Mouse (Mus musculus): Measurements from ENCODE around the gene Arnt2.
A peak's percentile ranks its signal among the peaks of the same experiment; 100 is the strongest.

The Arnt2 gene

GRCm38 (mm10) chr7:84299601-84300000 lies 110.4 kb downstream of the Arnt2 start:
- DNase-seq (ENCODE audit: extremely low read depth, low read depth), result no peak

- no peak for DNase-seq (ENCODE audit: extremely low read depth, low read depth)
Observed at GRCm38 (mm10) chr7:84293054-84293453, 116.9 kb downstream of the Arnt2 start.

- DNase-seq (ENCODE audit: extremely low read depth, low read depth), result no peak
Observed at GRCm38 (mm10) chr7:84287226-84287587, 122.8 kb downstream of the Arnt2 start.

GRCm38 (mm10) chr7:84286526-84287225 lies 123.3 kb downstream of the Arnt2 start:
- DNase-seq (ENCODE audit: extremely low read depth, low read depth), result no peak

GRCm38 (mm10) chr7:84285790-84286189 lies 124.2 kb downstream of the Arnt2 start:
- no peak for DNase-seq (ENCODE audit: extremely low read depth, low read depth)

GRCm38 (mm10) chr7:84284974-84285373 lies 125.0 kb downstream of the Arnt2 start:
- no peak for DNase-seq (ENCODE audit: extremely low read depth, low read depth)

GRCm38 (mm10) chr7:84282231-84282630 lies 127.7 kb downstream of the Arnt2 start:
- DNase-seq (ENCODE audit: extremely low read depth, low read depth), result no peak

- DNase-seq (ENCODE audit: extremely low read depth, low read depth), result no peak
Observed at GRCm38 (mm10) chr7:84279231-84279630, 130.7 kb downstream of the Arnt2 start.

- DNase-seq (ENCODE audit: extremely low read depth, low read depth), result no peak
Observed at GRCm38 (mm10) chr7:84275312-84275711, 134.7 kb downstream of the Arnt2 start.

- no peak for DNase-seq (ENCODE audit: extremely low read depth, low read depth)
Observed at GRCm38 (mm10) chr7:84273930-84274329, 136.0 kb downstream of the Arnt2 start.

GRCm38 (mm10) chr7:84272206-84272818 lies 137.7 kb downstream of the Arnt2 start:
- peak; percentile 10 for DNase-seq (ENCODE audit: extremely low read depth, low read depth)

GRCm38 (mm10) chr7:84271429-84271828 lies 138.5 kb downstream of the Arnt2 start:
- no peak for DNase-seq (ENCODE audit: extremely low read depth, low read depth)

- DNase-seq (ENCODE audit: extremely low read depth, low read depth), result no peak
Observed at GRCm38 (mm10) chr7:84263466-84263865, 146.5 kb downstream of the Arnt2 start.

GRCm38 (mm10) chr7:84261341-84261740 lies 148.6 kb downstream of the Arnt2 start:
- DNase-seq (ENCODE audit: extremely low read depth, low read depth), result no peak

- no peak for DNase-seq (ENCODE audit: extremely low read depth, low read depth)
Observed at GRCm38 (mm10) chr7:84260401-84260800, 149.6 kb downstream of the Arnt2 start.

GRCm38 (mm10) chr7:84259309-84259985 lies 150.5 kb downstream of the Arnt2 start:
- DNase-seq (ENCODE audit: extremely low read depth, low read depth), result no peak

- DNase-seq (ENCODE audit: extremely low read depth, low read depth), result no peak
Observed at GRCm38 (mm10) chr7:84256661-84257060, 153.3 kb downstream of the Arnt2 start.

GRCm38 (mm10) chr7:84256245-84256644 lies 153.7 kb downstream of the Arnt2 start:
- DNase-seq (ENCODE audit: extremely low read depth, low read depth), result no peak

GRCm38 (mm10) chr7:84254916-84255315 lies 155.1 kb downstream of the Arnt2 start:
- DNase-seq (ENCODE audit: extremely low read depth, low read depth), result no peak

- DNase-seq (ENCODE audit: extremely low read depth, low read depth), result no peak
Observed at GRCm38 (mm10) chr7:84254311-84254710, 155.7 kb downstream of the Arnt2 start.

- no peak for DNase-seq (ENCODE audit: extremely low read depth, low read depth)
Observed at GRCm38 (mm10) chr7:84251667-84252066, 158.3 kb downstream of the Arnt2 start.

- no peak for DNase-seq (ENCODE audit: extremely low read depth, low read depth)
Observed at GRCm38 (mm10) chr7:84250736-84251135, 159.2 kb downstream of the Arnt2 start.

GRCm38 (mm10) chr7:84249951-84250350 lies 160.0 kb downstream of the Arnt2 start:
- no peak for DNase-seq (ENCODE audit: extremely low read depth, low read depth)
